Mouse (Mus musculus) MEL (cell line): ENCODE results near the gene Ntn4. TPM values are rescaled to one million over a fixed set of nuclear protein-coding genes. Genes with fewer than 3 reads are reported as not detected.

ENCODE experiments used
- DNase-seq: peaks from one replicate; pipeline ENCODE4 v3.0.0; 2011; ENCODE audit warnings: low read depth, low spot score
- H3K27ac ChIP-seq: 2 replicates; pipeline ENCODE4 v1.5.1; 2012; ENCODE audit warnings: low read depth, mild to moderate bottlenecking, control low read depth, low read length, moderate library complexity; ENCODE audit not compliant: control insufficient read depth
- H3K27me3 ChIP-seq, 2 experiments: fragments of 150-350 bp in 1 of 2; sonication (generic) in 1 of 2; 2 replicates each; pipeline ENCODE4 v1.6.1; 2012; ENCODE audit warnings: low read length in 2 of 2, mild to moderate bottlenecking in 2 of 2, improper control_type of control experiment in 1 of 2, moderate library complexity in 1 of 2; ENCODE audit not compliant: insufficient read depth in 2 of 2, control insufficient read depth in 1 of 2
- H3K36me3 ChIP-seq, 2 experiments: 2 replicates each; pipeline ENCODE4 v1.6.1; 2012 to 2014; ENCODE audit warnings: low read length in 2 of 2, improper control_type of control experiment in 1 of 2, inconsistent platforms in 1 of 2, mild to moderate bottlenecking in 1 of 2; ENCODE audit not compliant: insufficient read depth in 2 of 2, control insufficient read depth in 1 of 2
- H3K4me1 ChIP-seq, 2 experiments: fragments of 150-350 bp in 1 of 2; sonication (generic) in 1 of 2; 2 replicates each; pipeline ENCODE4 v1.6.1; 2012; ENCODE audit warnings: low read length in 2 of 2, improper control_type of control experiment in 1 of 2, mild to moderate bottlenecking in 1 of 2; ENCODE audit not compliant: insufficient read depth in 2 of 2, control insufficient read depth in 1 of 2
- H3K4me3 ChIP-seq, 2 experiments: fragments of 150-350 bp in 1 of 2; sonication (generic) in 1 of 2; 2 replicates each; pipeline ENCODE4 v1.5.1; 2012; ENCODE audit warnings: low read depth in 2 of 2, low read length in 2 of 2, mild to moderate bottlenecking in 2 of 2, moderate library complexity in 2 of 2, control low read depth in 1 of 2, improper control_type of control experiment in 1 of 2; ENCODE audit not compliant: control insufficient read depth in 1 of 2, insufficient read depth in 1 of 2
- H3K79me2 ChIP-seq: 2 replicates; pipeline ENCODE4 v1.6.1; 2012; ENCODE audit warnings: mild to moderate bottlenecking, low read length, moderate library complexity; ENCODE audit not compliant: control insufficient read depth, poor library complexity, insufficient read depth
- H3K9ac ChIP-seq: 2 replicates; pipeline ENCODE4 v1.6.1; 2012; ENCODE audit warnings: low read depth, mild to moderate bottlenecking, control low read depth, low read length, moderate library complexity; ENCODE audit not compliant: control insufficient read depth, poor library complexity, severe bottlenecking
- H3K9me3 ChIP-seq: fragments of 150-350 bp; sonication (generic); replicated peaks from 2 replicates; pipeline ENCODE4 v1.6.1; 2012; ENCODE audit warnings: mild to moderate bottlenecking, low read length, improper control_type of control experiment, moderate library complexity; ENCODE audit not compliant: insufficient read depth
- BHLHE40 ChIP-seq: IDR thresholded peaks from 2 replicates; pipeline ENCODE4 v1.6.1; 2012; ENCODE audit warnings: low read depth, mild to moderate bottlenecking, inconsistent platforms, low read length, improper control_type of control experiment, borderline replicate concordance
- CHD1 ChIP-seq: IDR thresholded peaks from 2 replicates; pipeline ENCODE4 v1.6.1; 2012; ENCODE audit warnings: low read depth, mild to moderate bottlenecking, inconsistent platforms, low read length, improper control_type of control experiment
- CTCF ChIP-seq, 3 experiments: IDR thresholded peaks in 2 of 3; conservative IDR thresholded peaks in 1 of 3; 2 replicates each; pipeline ENCODE4 v1.5.1; 2011 to 2012; ENCODE audit warnings: low read length in 3 of 3, low read depth in 2 of 3, mild to moderate bottlenecking in 2 of 3, improper control_type of control experiment in 1 of 3, inconsistent platforms in 1 of 3, mixed read lengths in 1 of 3, moderate library complexity in 1 of 3; ENCODE audit not compliant: control insufficient read depth in 1 of 3, insufficient read depth in 1 of 3, poor library complexity in 1 of 3, severe bottlenecking in 1 of 3
- EP300 ChIP-seq, 2 experiments: IDR thresholded peaks; 2 replicates each; pipeline ENCODE4 v1.6.1; 2011; ENCODE audit warnings: improper control_type of control experiment in 2 of 2, low read length in 2 of 2, low read depth in 1 of 2, mild to moderate bottlenecking in 1 of 2
- GATA1 ChIP-seq: IDR thresholded peaks from 2 replicates; pipeline ENCODE4 v1.6.1; 2011; ENCODE audit warnings: low read depth, low read length, improper control_type of control experiment
- HCFC1 ChIP-seq: IDR thresholded peaks from 2 replicates; pipeline ENCODE4 v1.6.1; 2012; ENCODE audit warnings: low read depth, mild to moderate bottlenecking, inconsistent platforms, low read length, improper control_type of control experiment, moderate library complexity
- MXI1 ChIP-seq: IDR thresholded peaks from 2 replicates; pipeline ENCODE4 v1.6.1; 2011; ENCODE audit warnings: mild to moderate bottlenecking, low read depth, low read length, improper control_type of control experiment
- MYC ChIP-seq: IDR thresholded peaks from 2 replicates; pipeline ENCODE4 v1.6.1; 2011; ENCODE audit warnings: low read depth, mild to moderate bottlenecking, low read length, improper control_type of control experiment, moderate library complexity
- NELFE ChIP-seq: IDR thresholded peaks from 2 replicates; pipeline ENCODE4 v1.6.1; 2011; ENCODE audit warnings: low read depth, low read length, improper control_type of control experiment
- POLR2AphosphoS5 ChIP-seq: IDR thresholded peaks from 2 replicates; pipeline ENCODE4 v1.6.1; 2012; ENCODE audit warnings: low read depth, borderline replicate concordance, mild to moderate bottlenecking, inconsistent platforms, low read length, moderate library complexity, mixed read lengths
- RAD21 ChIP-seq: IDR thresholded peaks from 2 replicates; pipeline ENCODE4 v1.6.1; 2011; ENCODE audit warnings: mild to moderate bottlenecking, low read depth, low read length, improper control_type of control experiment
- RCOR1 ChIP-seq: IDR thresholded peaks from 2 replicates; pipeline ENCODE4 v1.6.1; 2012; ENCODE audit warnings: low read depth, mild to moderate bottlenecking, inconsistent platforms, low read length, improper control_type of control experiment
- SMC3 ChIP-seq: IDR thresholded peaks from 2 replicates; pipeline ENCODE4 v1.6.1; 2011; ENCODE audit warnings: low read depth, low read length, improper control_type of control experiment
- USF2 ChIP-seq, 2 experiments: IDR thresholded peaks; 2 replicates each; pipeline ENCODE4 v1.6.1; 2011 to 2012; ENCODE audit warnings: improper control_type of control experiment in 2 of 2, low read length in 2 of 2, borderline replicate concordance in 1 of 2, inconsistent platforms in 1 of 2, low read depth in 1 of 2, mild to moderate bottlenecking in 1 of 2; ENCODE audit not compliant: insufficient read depth in 1 of 2
- ZC3H11A ChIP-seq: IDR thresholded peaks from 2 replicates; pipeline ENCODE4 v1.6.1; 2012; ENCODE audit warnings: low read depth, mild to moderate bottlenecking, inconsistent platforms, low read length, improper control_type of control experiment
- polyA plus RNA-seq, 2 experiments: library from polyadenylated mRNA; stranded (reverse) in 1 of 2; unstranded in 1 of 2; fragments of >175 nt in 1 of 2; fragments of >200 nt in 1 of 2; gene quantifications; 2 replicates each; pipeline versions ENCODE4 v1.2.1 to v1.2.4; 2012; ENCODE audit warnings: low replicate concordance in 2 of 2, low read depth in 1 of 2; ENCODE audit not compliant: insufficient read length in 2 of 2, insufficient read depth in 1 of 2, missing spikeins in 1 of 2
- total RNA-seq: library from RNA; depleted of rRNA; stranded (reverse); fragments of 300-350 nt; gene quantifications from 2 replicates; pipeline ENCODE4 v1.2.3, GENCODE M21; 2012

The Ntn4 gene
- total and polyA plus RNA-seq, 3 experiments, result not detected

DNA sequence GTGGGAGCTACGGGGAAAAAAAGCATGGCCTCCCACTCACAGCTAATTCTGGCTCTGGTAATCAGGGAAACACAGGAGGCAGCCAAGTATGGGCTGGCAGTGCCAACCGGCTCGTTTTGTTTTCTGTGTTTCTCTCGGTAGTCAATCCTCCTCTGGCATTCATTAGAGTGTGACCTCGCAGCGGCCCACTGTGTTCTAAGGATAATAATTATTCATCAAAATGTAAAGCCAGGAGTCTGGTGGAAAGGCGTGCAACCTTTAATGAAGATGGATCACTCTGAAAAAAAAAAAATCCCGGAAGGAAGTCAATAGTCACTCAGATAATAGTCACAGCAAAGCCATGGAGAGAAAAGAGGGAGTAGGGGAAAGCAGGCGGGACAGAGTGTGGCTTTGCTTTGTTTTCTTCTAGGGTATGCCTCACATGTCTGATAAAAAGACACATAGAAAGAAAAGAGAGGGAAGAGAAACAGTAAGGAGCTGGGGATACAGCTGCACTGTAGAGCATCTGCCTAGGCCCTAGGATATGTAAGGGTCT is 131.5 kb downstream of the Ntn4 start:
- DNase-seq, result no peak

DNA sequence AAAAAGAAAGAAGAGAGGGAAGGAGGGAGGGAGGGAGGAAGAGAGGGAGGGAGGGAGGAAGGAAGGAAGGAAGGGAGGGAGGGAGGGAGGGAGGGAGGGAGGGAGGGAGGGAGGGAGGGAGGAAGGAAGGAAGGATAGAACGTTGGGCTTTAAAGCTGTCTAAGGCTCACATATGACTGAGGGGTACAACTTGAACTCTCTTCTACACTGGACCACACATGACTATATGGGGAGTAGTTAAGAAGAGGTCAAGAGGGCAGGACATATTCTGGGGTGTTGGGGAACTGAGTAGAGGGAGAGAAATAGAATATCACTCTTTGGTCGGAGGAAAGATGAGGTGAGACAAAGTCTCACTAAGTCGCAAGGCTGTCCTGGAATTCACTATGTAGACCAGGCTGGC is 132.0 kb downstream of the Ntn4 start:
- H3K79me2 ChIP-seq, result no peaks in the 10 kb centered on the region
- H3K9ac ChIP-seq, result no peak overlapping the region
- no peaks in the 10 kb centered on the region for H3K36me3 ChIP-seq
- TF ChIP-seq ZC3H11A (no peak), RAD21 (no peak), MXI1 (no peak), MYC (no peak), HCFC1 (no peak), EP300 (IDR thresholded peaks at IDR 0.05; ENCODE audit: low read depth in 1 of 2, low read length in 2 of 2) (no peak), USF2 (IDR thresholded peaks at IDR 0.05; ENCODE audit: borderline replicate concordance in 1 of 2, insufficient read depth in 1 of 2, low read depth in 1 of 2, low read length in 2 of 2) (no peak), POLR2AphosphoS5 (no peak), BHLHE40 (no peak), CHD1 (no peak), CTCF (IDR thresholded peaks at IDR 0.05 in 2 of 3, conservative IDR thresholded peaks at IDR 0.05 in 1 of 3; ENCODE audit: control insufficient read depth in 1 of 3, insufficient read depth in 1 of 3, low read depth in 2 of 3, low read length in 3 of 3, poor library complexity in 1 of 3, severe bottlenecking in 1 of 3) (no peak)
- peaks cover 10 to 20% of the 10 kb centered on the region in 2 experiments for H3K27me3 ChIP-seq
- no peaks in the 10 kb centered on the region; a peak in 1 of 4 replicates for H3K4me1 ChIP-seq
- no peak overlapping the region for H3K4me3 ChIP-seq
- no peak for DNase-seq
- H3K27ac ChIP-seq, result no peak overlapping the region
- H3K9me3 ChIP-seq, result no peaks in the 10 kb centered on the region

More for the DNA sequence above, 131.5 kb downstream of the Ntn4 start:
- Histone ChIP-seq H3K27ac (no peak overlapping the region), H3K4me1 (no peaks in the 10 kb centered on the region), H3K27me3 (peaks cover 9 to 20% of the 10 kb centered on the region in 2 experiments), H3K9me3 (no peaks in the 10 kb centered on the region), H3K4me3 (no peak overlapping the region), H3K36me3 (no peaks in the 10 kb centered on the region), H3K79me2 (no peaks in the 10 kb centered on the region), H3K9ac (no peak overlapping the region)
- TF ChIP-seq BHLHE40 (no peak), NELFE (no peak), RCOR1 (no peak), ZC3H11A (no peak), USF2 (IDR thresholded peaks at IDR 0.05; ENCODE audit: borderline replicate concordance in 1 of 2, insufficient read depth in 1 of 2, low read depth in 1 of 2, low read length in 2 of 2) (no peak), SMC3 (no peak), GATA1 (no peak), HCFC1 (no peak)
